Mouse (Mus musculus) embryo, embryonic 10 days (tissue): ENCODE results near the gene Dnajb1.

ENCODE experiments used
- DNase-seq: peaks from one replicate; pipeline ENCODE4 v3.0.0-alpha.2; 2015; ENCODE audit warnings: low spot score

Gene Dnajb1

DNA sequence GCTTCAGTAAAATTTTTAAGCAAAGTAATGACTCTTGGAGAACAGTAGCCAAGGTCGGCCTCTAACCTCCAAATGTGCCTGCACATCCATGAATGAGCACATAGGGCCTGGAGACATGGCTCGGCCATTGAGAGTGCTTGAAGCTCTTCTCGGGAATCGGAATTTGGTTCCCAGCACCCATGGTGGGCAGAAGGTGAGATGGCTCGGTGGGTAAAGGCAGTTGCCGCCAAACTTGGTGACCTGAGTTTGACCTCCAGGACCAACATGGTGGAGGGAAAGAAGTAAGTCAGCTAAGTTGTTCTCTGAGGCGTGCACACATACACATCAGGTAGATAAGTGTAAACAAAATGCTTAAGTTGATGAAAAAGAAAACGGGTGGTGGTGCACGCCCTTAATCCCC is 48.0 kb downstream of the Dnajb1 start:
- no peak for DNase-seq

- no peak for DNase-seq
These were observed 48.7 kb downstream of the Dnajb1 start for GRCm38 (mm10) chr8:83656484-83657246.

DNA sequence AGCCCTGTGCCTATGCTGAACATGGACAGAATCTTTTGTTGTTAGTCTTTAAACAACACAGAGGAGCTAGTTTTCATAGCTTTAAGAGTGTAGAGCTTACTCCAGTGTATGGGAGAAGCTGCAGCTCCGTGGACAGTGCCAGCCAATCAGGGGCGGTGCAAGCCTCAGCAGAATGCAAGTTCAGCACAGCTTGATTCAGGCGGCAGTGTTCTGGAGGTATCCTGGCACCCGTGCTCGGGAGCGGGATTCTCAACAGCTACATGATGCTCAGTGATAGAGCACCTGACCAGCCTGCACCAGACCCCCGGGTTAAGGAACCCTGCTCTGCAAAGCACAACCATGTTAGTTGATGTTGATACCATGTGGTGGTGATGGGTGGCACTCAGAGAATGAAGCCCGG is 52.6 kb downstream of the Dnajb1 start:
- no peak for DNase-seq

DNA sequence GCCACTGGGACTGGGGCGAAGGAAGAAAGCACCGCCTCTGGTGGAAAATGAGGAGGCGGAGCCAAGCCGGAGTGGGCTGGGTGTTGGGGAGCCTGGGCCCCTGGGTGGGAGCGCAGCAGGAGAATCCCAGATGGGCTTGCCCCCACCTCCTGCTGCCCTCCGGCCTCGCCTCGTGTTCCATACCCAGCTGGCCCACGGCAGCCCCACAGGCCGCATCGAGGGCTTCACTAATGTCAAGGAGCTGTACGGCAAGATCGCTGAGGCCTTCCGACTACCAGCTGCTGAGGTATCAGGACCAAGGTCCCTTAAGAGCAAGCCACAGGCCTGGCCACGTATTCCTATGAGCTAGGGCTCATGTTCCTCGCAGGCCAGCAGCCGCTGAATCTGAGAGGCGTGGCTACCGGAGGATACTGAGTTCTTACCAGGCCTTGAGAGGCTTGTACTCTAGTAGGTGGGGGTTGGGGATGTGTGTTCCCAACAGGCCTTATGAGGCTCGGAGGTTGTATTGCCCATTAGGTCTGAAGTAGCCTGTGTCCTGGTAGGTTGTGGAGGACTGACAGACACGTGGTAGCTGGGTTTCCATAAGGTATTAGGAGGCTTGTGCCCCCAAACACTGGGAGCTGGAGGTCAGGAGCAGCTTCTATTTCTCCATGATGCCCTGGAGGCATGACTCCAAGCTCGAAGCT is 53.1 kb downstream of the Dnajb1 start:
- DNase-seq, result peak; percentile 65
